Mouse (Mus musculus): Measurements from ENCODE around the gene Dnah17. TPM values are rescaled to one million over a fixed set of nuclear protein-coding genes. Genes with fewer than 3 reads are reported as not detected.
A peak's percentile ranks its signal among the peaks of the same experiment; 100 is the strongest.

Dnah17 gene
- polyA plus RNA-seq, 1 experiment from 2014 or later: 0.23 TPM

DNA sequence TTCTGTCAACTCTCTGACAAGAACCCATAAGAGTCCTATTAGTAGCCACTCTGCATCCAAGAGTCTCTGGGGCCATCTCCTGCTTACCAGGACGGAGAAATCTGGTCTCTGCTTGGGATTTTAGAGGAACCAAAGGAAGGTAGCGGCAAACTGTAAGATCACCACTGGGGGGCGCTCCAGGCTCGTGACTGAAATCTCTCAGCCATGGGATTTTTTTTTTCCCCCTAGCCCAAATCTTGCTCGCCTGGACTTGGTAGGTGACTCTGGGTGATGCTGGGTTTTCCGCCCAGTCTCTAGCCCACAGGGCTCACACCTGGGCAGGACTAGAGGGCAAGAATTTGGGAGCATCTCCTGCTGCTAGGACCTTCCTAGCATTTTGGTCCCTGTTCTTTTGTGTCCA, 46.6 kb downstream of the Dnah17 start:
- Histone ChIP-seq H3K36me3 (no peaks in the 10 kb centered on the region), H3K4me1 (replicated peaks) (no peaks in the 10 kb centered on the region), H3K27me3 (no peaks in the 10 kb centered on the region), H3K4me2 (no peak overlapping the region), H3K9me3 (no peaks in the 10 kb centered on the region), H3K27ac (replicated peaks) (no peak overlapping the region), H3K4me3 (no peak overlapping the region), H3K9ac (no peak overlapping the region)
- ATAC-seq (ENCODE audit: low FRiP score, low read depth): no peak
- WGBS: 7% methylated on average over 6 of the region's 6 CpGs

DNA sequence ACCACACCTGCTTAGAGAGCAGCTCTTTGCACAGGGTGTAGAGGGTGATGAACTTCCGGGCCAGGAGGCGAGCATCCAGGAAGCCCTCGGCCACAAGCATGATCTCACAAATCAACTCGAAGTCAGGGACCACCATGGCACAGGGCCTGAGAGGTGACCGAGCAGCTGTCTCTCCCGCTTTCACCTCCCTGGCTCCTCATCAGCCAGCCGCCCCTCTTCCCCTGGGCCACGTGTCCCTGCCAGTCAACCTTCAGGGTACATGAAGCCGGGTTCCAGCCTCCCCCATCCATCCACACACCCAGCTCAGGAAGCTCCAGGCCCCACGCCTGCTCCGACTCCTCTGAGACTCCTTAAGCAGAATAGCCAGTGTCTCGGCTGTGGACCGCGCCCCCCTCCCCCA, 48.1 kb downstream of the Dnah17 start:
- Histone ChIP-seq H3K4me2 (no peak overlapping the region), H3K36me3 (no peaks in the 10 kb centered on the region), H3K4me1 (replicated peaks) (no peaks in the 10 kb centered on the region), H3K27me3 (no peaks in the 10 kb centered on the region), H3K9me3 (no peaks in the 10 kb centered on the region), H3K4me3 (no peak overlapping the region), H3K9ac (no peak overlapping the region), H3K27ac (replicated peaks) (no peak overlapping the region)
- WGBS: 88% methylated on average over 14 of the region's 14 CpGs
- ATAC-seq (ENCODE audit: low FRiP score, low read depth): no peak

DNA sequence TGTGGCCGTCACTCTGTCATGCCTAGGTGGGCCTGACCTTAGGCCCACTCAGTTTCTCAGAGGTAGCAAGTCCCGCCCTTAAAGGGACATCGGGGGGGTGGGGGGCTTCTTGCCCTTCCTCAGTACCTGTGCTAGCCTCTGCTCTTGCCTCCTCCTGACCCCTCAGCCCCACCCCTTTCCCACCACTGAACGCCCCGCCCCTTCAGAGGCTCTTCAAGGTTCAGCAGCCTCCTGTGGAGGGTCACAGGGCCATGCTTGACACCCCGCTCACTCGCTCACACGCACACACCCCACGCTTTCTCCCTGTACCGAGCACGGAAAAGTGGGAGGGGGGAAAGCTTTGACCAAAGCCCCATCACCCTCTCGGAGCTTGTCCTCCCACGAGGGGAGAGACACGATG, 50.7 kb downstream of the Dnah17 start:
- Histone ChIP-seq H3K27me3 (no peaks in the 10 kb centered on the region), H3K36me3 (no peaks in the 10 kb centered on the region), H3K9ac (no peak overlapping the region), H3K9me3 (no peaks in the 10 kb centered on the region), H3K27ac (replicated peaks) (no peak overlapping the region), H3K4me2 (no peak overlapping the region), H3K4me1 (replicated peaks) (no peaks in the 10 kb centered on the region), H3K4me3 (no peak overlapping the region)
- 71% methylated on average over 14 of the region's 14 CpGs for WGBS
- ATAC-seq (ENCODE audit: low FRiP score, low read depth): no peak

DNA sequence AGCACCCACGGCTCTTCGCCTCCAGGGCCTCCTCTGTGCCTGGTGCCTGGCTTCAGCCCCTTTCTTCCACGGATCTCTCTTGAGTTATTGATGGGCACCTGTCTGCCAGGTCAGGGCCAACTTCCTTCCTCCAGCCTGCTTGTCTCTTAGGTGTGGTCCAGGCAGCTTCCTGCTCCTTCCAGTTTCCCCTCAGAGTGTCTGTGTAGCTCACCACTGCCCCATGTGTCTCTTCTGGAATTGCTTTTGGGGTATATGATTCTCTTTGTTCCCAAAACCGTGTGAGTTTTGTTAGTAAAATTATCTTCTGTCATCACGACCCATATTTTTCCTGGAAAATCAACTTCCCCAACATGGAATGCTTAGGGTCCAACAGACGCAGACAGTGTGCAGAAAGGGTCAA, 53.5 kb downstream of the Dnah17 start:
- Histone ChIP-seq H3K9me3 (no peaks in the 10 kb centered on the region), H3K4me3 (no peak overlapping the region), H3K27ac (replicated peaks) (no peak overlapping the region), H3K4me1 (replicated peaks) (no peaks in the 10 kb centered on the region), H3K36me3 (no peaks in the 10 kb centered on the region), H3K9ac (no peak overlapping the region), H3K4me2 (no peak overlapping the region), H3K27me3 (no peaks in the 10 kb centered on the region)
- 92% methylated on average over 6 of the region's 6 CpGs for WGBS
- no peak for ATAC-seq (ENCODE audit: low FRiP score, low read depth)

DNA sequence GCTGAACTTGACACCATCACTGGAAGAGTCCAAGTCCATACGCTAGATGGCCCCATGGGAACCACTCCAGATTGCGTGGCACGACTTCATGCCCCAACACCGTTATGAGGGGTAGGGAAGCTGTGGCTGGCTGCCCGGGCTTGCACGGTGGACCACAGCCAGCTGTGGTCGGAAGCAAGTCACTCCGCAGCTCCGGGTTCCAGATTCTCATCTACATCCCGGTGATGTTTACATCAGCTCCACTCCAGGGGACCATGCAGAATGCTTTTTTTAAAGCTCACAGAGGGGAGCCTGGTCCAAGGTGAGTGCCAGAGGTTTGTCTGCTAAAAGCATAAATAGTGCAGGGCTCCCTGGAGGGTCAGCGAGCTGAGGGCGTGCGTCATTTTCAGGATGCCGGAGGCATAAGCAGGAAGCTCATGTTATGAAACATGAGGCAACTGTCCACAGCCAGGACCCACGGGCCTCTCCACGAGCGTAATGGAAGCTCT, 55.4 kb downstream of the Dnah17 start:
- Histone ChIP-seq H3K36me3 (no peaks in the 10 kb centered on the region), H3K4me3 (no peak overlapping the region), H3K9me3 (no peaks in the 10 kb centered on the region), H3K27ac (replicated peaks) (no peak overlapping the region), H3K4me2 (no peak overlapping the region), H3K27me3 (no peaks in the 10 kb centered on the region), H3K4me1 (replicated peaks) (no peaks in the 10 kb centered on the region), H3K9ac (no peak overlapping the region)
- 70% methylated on average over 17 of the region's 17 CpGs for WGBS
- ATAC-seq (ENCODE audit: low FRiP score, low read depth): no peak

DNA sequence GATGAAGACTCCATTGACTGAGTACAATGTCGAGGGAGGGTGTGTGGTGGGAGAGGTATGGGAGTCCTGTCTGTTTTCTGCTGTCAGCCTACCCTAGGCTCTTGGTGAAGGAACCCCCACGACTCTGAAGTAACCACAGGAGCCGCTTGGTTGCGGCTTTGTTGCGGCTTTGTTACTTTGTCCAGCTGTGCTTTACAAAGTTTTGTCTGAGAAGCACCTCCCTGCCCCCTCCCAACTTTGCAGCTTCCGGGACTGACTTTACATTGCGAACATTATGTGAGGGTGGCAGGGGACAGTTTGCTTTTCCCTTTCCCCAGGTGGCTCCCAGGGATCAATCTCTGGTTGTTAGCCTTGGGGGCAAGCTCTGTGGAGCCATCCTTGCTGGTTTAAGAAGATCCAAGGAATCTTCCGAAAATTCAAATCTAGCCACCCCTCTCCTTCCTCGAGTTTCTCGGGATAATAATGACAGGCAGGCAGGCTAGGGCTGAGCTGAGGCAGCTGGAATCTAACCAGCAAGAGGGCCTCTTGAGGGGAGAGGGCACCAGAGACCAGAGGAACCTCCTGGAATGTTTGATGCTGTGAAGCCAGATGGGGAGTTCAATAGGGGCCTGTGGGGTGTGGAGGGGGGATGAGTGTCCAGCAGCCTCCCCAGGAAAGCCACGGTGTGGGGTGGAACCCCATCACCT, 59.1 kb downstream of the Dnah17 start:
- Histone ChIP-seq H3K27me3 (no peaks in the 10 kb centered on the region), H3K9ac (no peak overlapping the region), H3K36me3 (no peaks in the 10 kb centered on the region), H3K27ac (replicated peaks) (no peak overlapping the region), H3K9me3 (no peaks in the 10 kb centered on the region), H3K4me1 (replicated peaks) (0 out of 2 replicates have a peak, but pooled peaks cover 3% of the 10 kb centered on the region), H3K4me3 (no peak overlapping the region), H3K4me2 (no peak overlapping the region)
- WGBS: 47% methylated on average over 11 of the region's 11 CpGs
- ATAC-seq (ENCODE audit: low FRiP score, low read depth): no peak

DNA sequence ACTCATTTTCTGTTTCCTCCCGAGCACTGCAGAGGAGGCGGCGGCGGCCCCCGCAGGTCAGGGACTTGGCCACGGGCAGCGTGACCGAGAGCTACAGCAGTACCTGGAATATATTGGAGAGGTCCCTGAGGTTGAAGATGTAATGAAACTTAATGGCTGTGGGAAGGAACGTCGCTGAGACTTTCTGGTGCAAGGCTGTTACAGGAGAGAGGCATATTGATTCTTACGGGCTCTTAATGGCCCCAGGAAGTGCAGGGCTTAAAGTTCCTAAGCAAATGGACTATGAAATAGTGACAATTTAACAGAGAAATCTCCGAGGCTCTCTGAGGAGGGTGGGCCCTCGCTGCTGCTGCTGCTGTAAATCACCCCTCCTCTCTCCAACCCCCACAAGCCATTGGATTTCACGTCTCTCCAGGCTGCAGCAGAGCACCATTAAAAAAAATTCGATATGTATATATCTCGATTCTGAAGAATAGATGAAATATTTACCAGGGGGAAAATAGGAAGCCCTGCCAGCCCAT, 61.6 kb downstream of the Dnah17 start:
- no peak overlapping the region for H3K4me2 ChIP-seq
- no peak overlapping the region for H3K9ac ChIP-seq
- WGBS: 67% methylated on average over 16 of the region's 16 CpGs
- no peaks in the 10 kb centered on the region for H3K9me3 ChIP-seq
- 0 out of 2 replicates have a peak, but pooled peaks cover 3% of the 10 kb centered on the region for H3K4me1 ChIP-seq (replicated peaks)
- H3K36me3 ChIP-seq: no peaks in the 10 kb centered on the region
- peak; percentile 52; the same call in 1 of the 2 replicates for ATAC-seq (ENCODE audit: low FRiP score, low read depth)
- no peaks in the 10 kb centered on the region for H3K27me3 ChIP-seq
- H3K27ac ChIP-seq (replicated peaks): peak overlapping the region; percentile 67; the same call in 1 of the 2 replicates
- no peak overlapping the region for H3K4me3 ChIP-seq

DNA sequence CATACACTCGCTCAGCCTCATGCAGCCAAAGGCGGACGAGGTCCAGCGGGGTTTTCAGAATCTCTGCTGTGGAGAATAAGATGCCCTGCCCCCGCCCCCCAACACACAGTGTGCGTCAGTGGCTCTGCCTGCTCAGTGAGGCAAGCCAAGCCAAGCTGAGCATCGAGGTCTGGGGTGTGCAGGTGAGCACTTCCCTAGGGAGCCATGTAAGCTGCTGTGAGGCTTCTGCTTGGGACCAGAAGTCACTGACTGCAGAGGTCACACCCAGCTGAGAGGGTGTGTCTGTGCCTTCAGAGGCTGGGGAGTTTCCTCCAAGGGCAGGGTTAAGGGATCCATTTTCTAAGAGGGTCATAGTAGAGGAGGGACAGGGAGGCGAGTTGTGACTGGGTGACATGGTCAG, 62.8 kb downstream of the Dnah17 start:
- Histone ChIP-seq H3K36me3 (no peaks in the 10 kb centered on the region), H3K9me3 (no peaks in the 10 kb centered on the region), H3K27me3 (no peaks in the 10 kb centered on the region), H3K4me2 (no peak overlapping the region), H3K4me3 (no peak overlapping the region), H3K4me1 (replicated peaks) (0 out of 2 replicates have a peak, but pooled peaks cover 3% of the 10 kb centered on the region), H3K9ac (no peak overlapping the region), H3K27ac (replicated peaks) (no peak overlapping the region)
- WGBS: 66% methylated on average over 8 of the region's 8 CpGs
- no peak for ATAC-seq (ENCODE audit: low FRiP score, low read depth)

DNA sequence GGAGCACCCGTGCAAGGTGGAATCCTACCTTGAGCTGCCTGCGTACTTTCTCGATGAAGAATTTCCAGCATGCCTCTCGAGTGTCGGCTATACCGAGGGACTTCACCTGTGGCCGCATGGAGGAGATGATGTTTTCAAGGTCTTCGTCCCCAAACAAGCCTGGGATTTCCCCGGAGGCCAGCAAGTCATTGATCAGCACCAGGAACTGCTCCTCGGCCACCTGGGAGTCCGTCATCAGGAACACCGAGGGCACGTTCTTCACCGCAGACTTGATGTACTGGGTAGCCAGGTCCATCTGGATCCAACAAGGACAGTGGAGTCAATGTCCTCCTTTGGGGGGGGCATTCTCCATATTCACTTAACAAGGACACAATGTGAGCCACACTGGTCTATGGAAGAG, 70.4 kb downstream of the Dnah17 start:
- H3K9ac ChIP-seq: no peak overlapping the region
- no peaks in the 10 kb centered on the region for H3K27me3 ChIP-seq
- H3K4me1 ChIP-seq (replicated peaks): 0 out of 2 replicates have a peak, but pooled peaks cover 4% of the 10 kb centered on the region
- H3K27ac ChIP-seq (replicated peaks): no peak overlapping the region
- 85% methylated on average over 14 of the region's 14 CpGs for WGBS
- no peak for ATAC-seq (ENCODE audit: low FRiP score, low read depth)
- no peaks in the 10 kb centered on the region for H3K36me3 ChIP-seq
- no peak overlapping the region for H3K4me3 ChIP-seq
- H3K9me3 ChIP-seq: no peaks in the 10 kb centered on the region
- no peak overlapping the region for H3K4me2 ChIP-seq

DNA sequence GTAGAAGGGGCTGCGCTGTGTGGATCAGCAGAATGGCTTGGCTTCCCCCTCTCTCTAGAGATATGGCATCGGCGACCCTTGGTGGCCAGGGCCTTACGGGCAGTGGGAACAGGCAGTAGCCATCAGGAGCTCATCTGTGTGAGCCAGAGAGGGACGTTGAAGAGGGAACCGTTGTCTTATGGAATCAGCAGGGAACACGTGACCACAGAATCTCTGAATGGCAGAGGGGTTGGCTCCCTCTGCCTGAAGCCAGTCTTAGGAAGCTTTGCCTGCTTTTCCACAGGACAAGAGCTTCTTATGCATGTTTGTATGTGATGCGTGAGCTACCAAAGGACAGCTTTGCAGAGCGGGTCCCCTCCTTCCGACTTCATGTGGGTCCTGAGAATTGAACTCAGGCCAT, 71.6 kb downstream of the Dnah17 start:
- 66% methylated on average over 10 of the region's 10 CpGs for WGBS
- Histone ChIP-seq H3K9me3 (no peaks in the 10 kb centered on the region), H3K4me2 (no peak overlapping the region), H3K4me1 (replicated peaks) (0 out of 2 replicates have a peak, but pooled peaks cover 4% of the 10 kb centered on the region), H3K4me3 (no peak overlapping the region), H3K27me3 (no peaks in the 10 kb centered on the region), H3K9ac (no peak overlapping the region), H3K27ac (replicated peaks) (no peak overlapping the region), H3K36me3 (no peaks in the 10 kb centered on the region)
- ATAC-seq (ENCODE audit: low FRiP score, low read depth): no peak

DNA sequence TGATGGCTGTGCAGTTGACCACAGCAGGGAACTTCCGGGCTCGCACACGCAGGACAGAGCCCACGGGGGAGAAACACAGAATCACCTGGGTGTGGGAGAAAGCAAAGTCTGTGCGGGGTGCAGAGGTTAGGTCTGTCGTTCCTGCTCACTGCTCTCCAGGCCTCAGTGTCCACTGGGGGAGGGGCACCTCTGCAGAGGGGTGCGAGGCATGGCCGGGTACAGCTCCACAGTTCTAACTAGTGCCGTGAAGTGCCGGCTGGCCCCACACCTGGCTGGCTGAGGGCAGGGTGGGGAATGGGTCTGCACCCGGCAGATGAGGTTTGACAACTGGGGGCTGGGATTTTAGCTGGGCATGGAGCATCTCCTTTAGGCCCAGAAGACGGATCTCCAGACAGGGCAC, 72.1 kb downstream of the Dnah17 start:
- no peaks in the 10 kb centered on the region for H3K36me3 ChIP-seq
- no peaks in the 10 kb centered on the region for H3K27me3 ChIP-seq
- no peak for ATAC-seq (ENCODE audit: low FRiP score, low read depth)
- no peak overlapping the region for H3K4me2 ChIP-seq
- 0 out of 2 replicates have a peak, but pooled peaks cover 4% of the 10 kb centered on the region for H3K4me1 ChIP-seq (replicated peaks)
- no peaks in the 10 kb centered on the region for H3K9me3 ChIP-seq
- H3K27ac ChIP-seq (replicated peaks): no peak overlapping the region
- H3K9ac ChIP-seq: no peak overlapping the region
- H3K4me3 ChIP-seq: no peak overlapping the region
- WGBS: 75% methylated on average over 12 of the region's 12 CpGs

DNA sequence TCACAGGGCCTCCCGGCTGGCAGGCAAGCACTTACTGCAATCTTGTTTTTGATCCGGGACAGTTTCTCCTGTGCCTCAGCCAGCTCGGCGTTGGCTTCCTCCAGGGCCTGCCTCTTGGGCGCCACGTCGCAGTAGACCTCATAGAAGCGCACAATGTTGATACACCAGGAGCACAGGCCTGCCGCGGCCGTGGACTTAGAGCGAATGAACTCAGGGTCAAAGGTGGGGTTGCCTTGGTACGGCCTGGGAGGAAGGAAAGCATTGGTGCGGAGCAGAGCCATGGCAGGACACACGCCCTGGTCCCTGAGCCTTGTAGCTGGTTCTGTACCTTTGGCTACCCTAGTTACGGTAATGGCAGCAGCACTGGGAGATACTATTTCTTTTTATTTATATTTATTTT, 80.3 kb downstream of the Dnah17 start:
- WGBS: 83% methylated on average over 16 of the region's 16 CpGs
- Histone ChIP-seq H3K4me1 (replicated peaks) (no peaks in the 10 kb centered on the region), H3K9ac (no peak overlapping the region), H3K27me3 (no peaks in the 10 kb centered on the region), H3K4me3 (no peak overlapping the region), H3K9me3 (no peaks in the 10 kb centered on the region), H3K27ac (replicated peaks) (no peak overlapping the region), H3K36me3 (no peaks in the 10 kb centered on the region), H3K4me2 (no peak overlapping the region)
- no peak for ATAC-seq (ENCODE audit: low FRiP score, low read depth)

Data from hindbrain, embryonic 15.5 days (tissue).